In the genomic region with DNA sequence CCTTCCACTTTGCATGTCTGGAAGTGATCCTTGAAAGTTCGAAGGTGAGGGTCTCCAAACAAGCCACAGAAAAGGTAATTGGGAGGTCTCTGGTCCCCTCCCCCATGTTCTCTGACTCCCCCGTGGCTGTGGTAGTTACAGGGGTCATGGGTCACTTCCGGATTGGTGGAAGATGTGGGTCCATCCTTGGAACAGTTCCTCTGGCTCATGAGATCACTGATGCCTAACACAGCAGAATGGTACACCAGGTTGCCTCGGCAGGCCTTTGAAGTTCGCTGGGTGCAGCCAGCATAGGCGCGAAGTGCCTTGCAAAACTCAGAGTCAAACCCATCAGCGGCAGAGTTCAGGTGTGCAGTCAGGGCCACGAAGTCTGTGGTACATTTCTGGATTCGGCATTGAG, we compare ENCODE assay signal across 14 mouse cellular contexts. TPM values are rescaled to one million over a fixed set of nuclear protein-coding genes. Genes with fewer than 3 reads are reported as not detected.
DNase-seq lines count a peak whose midpoint lies in the region; ATAC-seq and TF ChIP-seq lines count a peak whose summit lies in the region.
"Had no signal": no experiment of that assay in that cellular context is flagged by ENCODE, and none has a peak within 500 bp of the region (broad histone marks: within the 10 kb centered on the region; RNA-seq: fewer than 3 reads in every experiment).

No protein-coding gene starts in this region.

- DNase-seq in hindbrain, embryonic 10.5 days (ENCODE audit: low spot score): no peak
- DNase-seq in limb, embryonic 14.5 days (ENCODE audit: low spot score): no peak
- DNase-seq in right cerebral cortex, postnatal 14 days: no peak
- no peak for DNase-seq in retina, embryonic 14.5 days (ENCODE audit: low spot score)
- DNase-seq: gastrocnemius, postnatal 36 days; heart, postnatal 14 days; kidney, adult 2 months; liver, embryonic 13.5 days; thymus, postnatal 25 days had no signal

- H3K4me1 ChIP-seq in hindbrain, embryonic 12.5 days: peaks cover 60% of the 10 kb centered on the region
- peaks cover 39% of the 10 kb centered on the region for H3K4me1 ChIP-seq in hindbrain, embryonic 10.5 days (replicated peaks)
- peaks cover 23% of the 10 kb centered on the region for H3K4me1 ChIP-seq in brown adipose tissue, adult 24 weeks (ENCODE audit: control insufficient read depth, insufficient read depth, insufficient read length, low read length)
- H3K4me1 ChIP-seq in embryonic facial prominence, embryonic 12.5 days: peaks cover 40% of the 10 kb centered on the region
- peaks cover 37% of the 10 kb centered on the region for H3K4me1 ChIP-seq in limb, embryonic 14.5 days (ENCODE audit: control insufficient read depth, insufficient read depth, low read length)

- no peaks in the 10 kb centered on the region for H3K27me3 ChIP-seq in hindbrain, embryonic 12.5 days
- H3K27me3 ChIP-seq in hindbrain, embryonic 10.5 days (ENCODE audit: insufficient read depth, poor library complexity, severe bottlenecking): no peaks in the 10 kb centered on the region
- H3K27me3 ChIP-seq in embryonic facial prominence, embryonic 12.5 days: no peaks in the 10 kb centered on the region
- H3K27me3 ChIP-seq in limb, embryonic 14.5 days (ENCODE audit: control insufficient read depth, insufficient read depth, low read length): no peaks in the 10 kb centered on the region

- no peak overlapping the region for H3K9ac ChIP-seq in hindbrain, embryonic 12.5 days
- H3K9ac ChIP-seq in embryonic facial prominence, embryonic 12.5 days: no peak overlapping the region
- no peak overlapping the region for H3K9ac ChIP-seq in limb, embryonic 14.5 days (ENCODE audit: low read depth, low read length, severe bottlenecking)
- H3K9ac ChIP-seq: liver, embryonic 13.5 days had no signal

- H3K4me3 ChIP-seq in hindbrain, embryonic 12.5 days: no peak overlapping the region
- no peak overlapping the region for H3K4me3 ChIP-seq in hindbrain, embryonic 10.5 days
- H3K4me3 ChIP-seq in brown adipose tissue, adult 24 weeks (ENCODE audit: insufficient read depth, low read depth, low read length): peak overlapping the region; percentile 32
- H3K4me3 ChIP-seq in embryonic facial prominence, embryonic 12.5 days: no peak overlapping the region
- H3K4me3 ChIP-seq in limb, embryonic 14.5 days (replicated peaks; ENCODE audit: low read length): no peak overlapping the region
- H3K4me3 ChIP-seq: left cerebral cortex, adult 2 months; liver, embryonic 13.5 days had no signal

- ATAC-seq in hindbrain, embryonic 12.5 days (ENCODE audit: low FRiP score): no peak
- no peak for ATAC-seq in embryonic facial prominence, embryonic 12.5 days (ENCODE audit: insufficient number of reproducible peaks, insufficient read depth, low FRiP score, low TSS enrichment)
- no peak for ATAC-seq in limb, embryonic 14.5 days (ENCODE audit: low FRiP score, low read depth)
- ATAC-seq: CD4-positive, CD25-positive, alpha-beta regulatory T cell, adult 4 months had no signal

- H3K4me2 ChIP-seq in hindbrain, embryonic 12.5 days (replicated peaks): peak overlapping the region; percentile 24
- peak overlapping the region; percentile 15 for H3K4me2 ChIP-seq in embryonic facial prominence, embryonic 12.5 days (replicated peaks)
- 0 out of 2 replicates have a peak overlapping the region, but pooled peaks have one; percentile 9 for H3K4me2 ChIP-seq in limb, embryonic 14.5 days (replicated peaks; ENCODE audit: low read depth, low read length, severe bottlenecking)
- H3K4me2 ChIP-seq: liver, embryonic 13.5 days had no signal

- WGBS in hindbrain, embryonic 12.5 days: 80% methylated on average over 10 of the region's 10 CpGs
- WGBS in hindbrain, embryonic 10.5 days: 77% methylated on average over 10 of the region's 10 CpGs
- WGBS in embryonic facial prominence, embryonic 12.5 days: 58% methylated on average over 10 of the region's 10 CpGs
- WGBS in limb, embryonic 14.5 days: 45% methylated on average over 10 of the region's 10 CpGs

- H3K36me3 ChIP-seq in hindbrain, embryonic 12.5 days: peaks cover 39% of the 10 kb centered on the region
- H3K36me3 ChIP-seq in hindbrain, embryonic 10.5 days: peaks cover 52% of the 10 kb centered on the region
- H3K36me3 ChIP-seq in embryonic facial prominence, embryonic 12.5 days: peaks cover 6% of the 10 kb centered on the region; the same call in 1 of the 2 replicates
- H3K36me3 ChIP-seq in limb, embryonic 14.5 days (ENCODE audit: control insufficient read depth, insufficient read depth, low read length): peaks cover 25% of the 10 kb centered on the region
- H3K36me3 ChIP-seq: liver, embryonic 13.5 days had no signal

- H3K9me3 ChIP-seq in hindbrain, embryonic 12.5 days (replicated peaks): no peaks in the 10 kb centered on the region
- H3K9me3 ChIP-seq in hindbrain, embryonic 10.5 days: no peaks in the 10 kb centered on the region
- no peaks in the 10 kb centered on the region for H3K9me3 ChIP-seq in embryonic facial prominence, embryonic 12.5 days
- H3K9me3 ChIP-seq in limb, embryonic 14.5 days (ENCODE audit: control insufficient read depth, low read length): no peaks in the 10 kb centered on the region
- H3K9me3 ChIP-seq: liver, embryonic 13.5 days had no signal

- no peak for TF ChIP-seq POLR2A in limb, embryonic 14.5 days (IDR thresholded peaks at IDR 0.05; ENCODE audit: borderline replicate concordance, extremely low read depth, insufficient read depth, insufficient read length)

- no peak overlapping the region for H3K27ac ChIP-seq in hindbrain, embryonic 12.5 days
- no peak overlapping the region for H3K27ac ChIP-seq in hindbrain, embryonic 10.5 days
- H3K27ac ChIP-seq in brown adipose tissue, adult 24 weeks (replicated peaks; ENCODE audit: low read depth, low read length): peak overlapping the region; percentile 87
- H3K27ac ChIP-seq in embryonic facial prominence, embryonic 12.5 days: no peak overlapping the region; the same call in 1 of the 2 replicates
- no peak overlapping the region for H3K27ac ChIP-seq in limb, embryonic 14.5 days (replicated peaks; ENCODE audit: low read depth, low read length)
- H3K27ac ChIP-seq: left cerebral cortex, adult 2 months; liver, embryonic 13.5 days had no signal

RNA-seq across cellular contexts. Expression of a gene that starts 10.1 kb away (rescaled TPM):
- 140 and 156 TPM in 2 replicates for polyA plus RNA-seq in hindbrain, embryonic 12.5 days (2016; fragmentation: Nextera tagmentation; extraction: Ambion mirVana)
- 29.3 and 75.7 TPM in 2 replicates for polyA plus RNA-seq in hindbrain, embryonic 10.5 days (2016; fragmentation: Nextera tagmentation; extraction: Ambion mirVana)
- polyA plus RNA-seq in brown adipose tissue, adult 24 weeks (2012; ENCODE audit: insufficient read depth, insufficient read length, missing spikeins): 8.0 and 8.6 TPM in 2 replicates
- 30.2 and 33.5 TPM in 2 replicates for polyA plus RNA-seq in embryonic facial prominence, embryonic 12.5 days (2016; fragmentation: Nextera tagmentation; extraction: Ambion mirVana)
- polyA plus RNA-seq in limb, embryonic 14.5 days (2012; rRNA removed): 52.0 and 71.0 TPM in 2 replicates
- 35.3 and 37.7 TPM in 2 replicates for polyA plus RNA-seq in limb, embryonic 14.5 days (2014; fragmentation: Nextera tagmentation; extraction: Ambion mirVana)
